Mouse (Mus musculus): ENCODE results near the gene Capza2. TPM values are rescaled to one million over a fixed set of nuclear protein-coding genes. Genes with fewer than 3 reads are reported as not detected.
A peak's percentile ranks its signal among the peaks of the same experiment; 100 is the strongest.
"Not testable (repeated sequence)": the region's sequence is repeated elsewhere in the genome, so short reads cannot be mapped to it uniquely, and the experiment has no call there.

The Capza2 gene
- polyA plus RNA-seq, 1 experiment from 2014 or later: 257 TPM

- WGBS: 83% methylated on average over 7 of the region's 7 CpGs
- H3K27me3 ChIP-seq: no peaks in the 10 kb centered on the region
- peak within 1 kb of the TSS; percentile 66 for H3K9ac ChIP-seq (replicated peaks)
- peak within 1 kb of the TSS; percentile 74 for H3K4me3 ChIP-seq
- no peaks in the 10 kb centered on the region for H3K36me3 ChIP-seq
- peak within 1 kb of the TSS; percentile 94 for H3K4me2 ChIP-seq (replicated peaks)
- H3K4me1 ChIP-seq: peaks cover 22% of the 10 kb centered on the region
- H3K9me3 ChIP-seq: no peaks in the 10 kb centered on the region
- peak within 1 kb of the TSS; percentile 77 for H3K27ac ChIP-seq (replicated peaks)
- ATAC-seq (replicated peaks): no peak
Observed at GRCm38 (mm10) chr6:17692647-17693046, 56.6 kb downstream of the Capza2 start, which contains the start of gene St7. St7 (plus strand) TSS chr6:17692933.

GRCm38 (mm10) chr6:17693726-17694549 is 57.9 kb downstream of the Capza2 start:
- Histone ChIP-seq H3K27me3 (no peaks in the 10 kb centered on the region), H3K4me2 (replicated peaks) (peak overlapping the region; percentile 94), H3K9ac (replicated peaks) (peak overlapping the region; percentile 66), H3K4me3 (peak overlapping the region; percentile 74), H3K9me3 (no peaks in the 10 kb centered on the region), H3K4me1 (peaks cover 22% of the 10 kb centered on the region), H3K27ac (replicated peaks) (peak overlapping the region; percentile 77), H3K36me3 (no peaks in the 10 kb centered on the region)
- under 1% methylated on average over 72 of the region's 97 CpGs for WGBS
- ATAC-seq (replicated peaks): peak; percentile 91

- H3K4me3 ChIP-seq: peak overlapping the region; percentile 74
- H3K27me3 ChIP-seq: no peaks in the 10 kb centered on the region
- H3K9me3 ChIP-seq: no peaks in the 10 kb centered on the region
- peak overlapping the region; percentile 66 for H3K9ac ChIP-seq (replicated peaks)
- H3K27ac ChIP-seq (replicated peaks): peak overlapping the region; percentile 77
- ATAC-seq (replicated peaks): peak; percentile 78
- peak overlapping the region; percentile 94 for H3K4me2 ChIP-seq (replicated peaks)
- H3K36me3 ChIP-seq: no peaks in the 10 kb centered on the region
- peaks cover 22% of the 10 kb centered on the region for H3K4me1 ChIP-seq
- under 1% methylated on average over 41 of the region's 46 CpGs for WGBS
Observed at GRCm38 (mm10) chr6:17694550-17694951, 58.5 kb downstream of the Capza2 start.

- Histone ChIP-seq H3K27ac (replicated peaks) (peak overlapping the region; percentile 69), H3K27me3 (no peaks in the 10 kb centered on the region), H3K4me3 (peak overlapping the region; percentile 1), H3K36me3 (no peaks in the 10 kb centered on the region), H3K4me2 (replicated peaks) (peak overlapping the region; percentile 22; the same call in 1 of the 2 replicates), H3K9me3 (no peaks in the 10 kb centered on the region), H3K4me1 (peaks cover 28% of the 10 kb centered on the region), H3K9ac (replicated peaks) (no peak overlapping the region)
- no peak; the same call in 1 of the 2 replicates for ATAC-seq (replicated peaks)
- 34% methylated on average over 5 of the region's 5 CpGs for WGBS
Observed at GRCm38 (mm10) chr6:17696321-17696734, 60.3 kb downstream of the Capza2 start.

GRCm38 (mm10) chr6:17700936-17701612 is 65.0 kb downstream of the Capza2 start:
- ATAC-seq (replicated peaks): peak; percentile 57; the same call in 1 of the 2 replicates
- no peaks in the 10 kb centered on the region for H3K9me3 ChIP-seq
- no peaks in the 10 kb centered on the region for H3K27me3 ChIP-seq
- H3K4me3 ChIP-seq: no peak overlapping the region
- H3K36me3 ChIP-seq: no peaks in the 10 kb centered on the region
- no peak overlapping the region for H3K27ac ChIP-seq (replicated peaks)
- WGBS: 24% methylated on average over 7 of the region's 7 CpGs
- H3K4me1 ChIP-seq: peaks cover 15% of the 10 kb centered on the region
- no peak overlapping the region for H3K4me2 ChIP-seq (replicated peaks)
- H3K9ac ChIP-seq (replicated peaks): no peak overlapping the region

GRCm38 (mm10) chr6:17704038-17704437 is 68.0 kb downstream of the Capza2 start:
- not testable (repeated sequence) for H3K9me3 ChIP-seq; H3K4me1 ChIP-seq; H3K36me3 ChIP-seq; ATAC-seq (replicated peaks); H3K27ac ChIP-seq (replicated peaks); H3K4me3 ChIP-seq; H3K27me3 ChIP-seq; H3K4me2 ChIP-seq (replicated peaks); H3K9ac ChIP-seq (replicated peaks)
- WGBS: 89% methylated on average over 1 of the region's 1 CpGs

GRCm38 (mm10) chr6:17705973-17706372 is 69.9 kb downstream of the Capza2 start:
- Histone ChIP-seq H3K4me1 (peaks cover 8% of the 10 kb centered on the region), H3K36me3 (no peaks in the 10 kb centered on the region), H3K9ac (replicated peaks) (no peak overlapping the region), H3K27me3 (no peaks in the 10 kb centered on the region), H3K4me2 (replicated peaks) (no peak overlapping the region), H3K27ac (replicated peaks) (no peak overlapping the region), H3K9me3 (no peaks in the 10 kb centered on the region), H3K4me3 (no peak overlapping the region)
- ATAC-seq (replicated peaks): no peak
- 89% methylated on average over 3 of the region's 3 CpGs for WGBS

Other genes starting within 250 kb of the Capza2 start
- gene Met, start 172.4 kb upstream of the Capza2 start, polyA plus RNA-seq (2015; fragmentation: Nextera tagmentation; extraction: Ambion mirVana): 1.5 and 1.9 TPM in 2 replicates
- 61.3 and 68.2 TPM in 2 replicates for gene St7, start 56.7 kb downstream of the Capza2 start, polyA plus RNA-seq (2015; fragmentation: Nextera tagmentation; extraction: Ambion mirVana)